Mouse (Mus musculus) MEL (cell line): Measurements from ENCODE around the gene Selenoo. TPM values are rescaled to one million over a fixed set of nuclear protein-coding genes. Genes with fewer than 3 reads are reported as not detected.

Experiments
- DNase-seq: peaks from one replicate; pipeline ENCODE4 v3.0.0; 2011; ENCODE audit warnings: low read depth, low spot score
- H3K27ac ChIP-seq: 2 replicates; pipeline ENCODE4 v1.5.1; 2012; ENCODE audit warnings: low read depth, mild to moderate bottlenecking, control low read depth, low read length, moderate library complexity; ENCODE audit not compliant: control insufficient read depth
- H3K27me3 ChIP-seq, 2 experiments: fragments of 150-350 bp in 1 of 2; sonication (generic) in 1 of 2; 2 replicates each; pipeline ENCODE4 v1.6.1; 2012; ENCODE audit warnings: low read length in 2 of 2, mild to moderate bottlenecking in 2 of 2, improper control_type of control experiment in 1 of 2, moderate library complexity in 1 of 2; ENCODE audit not compliant: insufficient read depth in 2 of 2, control insufficient read depth in 1 of 2
- H3K36me3 ChIP-seq, 2 experiments: 2 replicates each; pipeline ENCODE4 v1.6.1; 2012 to 2014; ENCODE audit warnings: low read length in 2 of 2, improper control_type of control experiment in 1 of 2, inconsistent platforms in 1 of 2, mild to moderate bottlenecking in 1 of 2; ENCODE audit not compliant: insufficient read depth in 2 of 2, control insufficient read depth in 1 of 2
- H3K4me1 ChIP-seq, 2 experiments: fragments of 150-350 bp in 1 of 2; sonication (generic) in 1 of 2; 2 replicates each; pipeline ENCODE4 v1.6.1; 2012; ENCODE audit warnings: low read length in 2 of 2, improper control_type of control experiment in 1 of 2, mild to moderate bottlenecking in 1 of 2; ENCODE audit not compliant: insufficient read depth in 2 of 2, control insufficient read depth in 1 of 2
- H3K4me3 ChIP-seq, 2 experiments: fragments of 150-350 bp in 1 of 2; sonication (generic) in 1 of 2; 2 replicates each; pipeline ENCODE4 v1.5.1; 2012; ENCODE audit warnings: low read depth in 2 of 2, low read length in 2 of 2, mild to moderate bottlenecking in 2 of 2, moderate library complexity in 2 of 2, control low read depth in 1 of 2, improper control_type of control experiment in 1 of 2; ENCODE audit not compliant: control insufficient read depth in 1 of 2, insufficient read depth in 1 of 2
- H3K79me2 ChIP-seq: 2 replicates; pipeline ENCODE4 v1.6.1; 2012; ENCODE audit warnings: mild to moderate bottlenecking, low read length, moderate library complexity; ENCODE audit not compliant: control insufficient read depth, poor library complexity, insufficient read depth
- H3K9ac ChIP-seq: 2 replicates; pipeline ENCODE4 v1.6.1; 2012; ENCODE audit warnings: low read depth, mild to moderate bottlenecking, control low read depth, low read length, moderate library complexity; ENCODE audit not compliant: control insufficient read depth, poor library complexity, severe bottlenecking
- H3K9me3 ChIP-seq: fragments of 150-350 bp; sonication (generic); replicated peaks from 2 replicates; pipeline ENCODE4 v1.6.1; 2012; ENCODE audit warnings: mild to moderate bottlenecking, low read length, improper control_type of control experiment, moderate library complexity; ENCODE audit not compliant: insufficient read depth
- BHLHE40 ChIP-seq: IDR thresholded peaks from 2 replicates; pipeline ENCODE4 v1.6.1; 2012; ENCODE audit warnings: low read depth, mild to moderate bottlenecking, inconsistent platforms, low read length, improper control_type of control experiment, borderline replicate concordance
- CHD2 ChIP-seq: IDR thresholded peaks from 2 replicates; pipeline ENCODE4 v1.6.1; 2011; ENCODE audit warnings: low read length, improper control_type of control experiment
- CTCF ChIP-seq, 3 experiments: IDR thresholded peaks in 2 of 3; conservative IDR thresholded peaks in 1 of 3; 2 replicates each; pipeline ENCODE4 v1.5.1; 2011 to 2012; ENCODE audit warnings: low read length in 3 of 3, low read depth in 2 of 3, mild to moderate bottlenecking in 2 of 3, improper control_type of control experiment in 1 of 3, inconsistent platforms in 1 of 3, mixed read lengths in 1 of 3, moderate library complexity in 1 of 3; ENCODE audit not compliant: control insufficient read depth in 1 of 3, insufficient read depth in 1 of 3, poor library complexity in 1 of 3, severe bottlenecking in 1 of 3
- EP300 ChIP-seq, 2 experiments: IDR thresholded peaks; 2 replicates each; pipeline ENCODE4 v1.6.1; 2011; ENCODE audit warnings: improper control_type of control experiment in 2 of 2, low read length in 2 of 2, low read depth in 1 of 2, mild to moderate bottlenecking in 1 of 2
- ETS1 ChIP-seq: IDR thresholded peaks from 2 replicates; pipeline ENCODE4 v1.6.1; 2012; ENCODE audit warnings: low read depth, mild to moderate bottlenecking, inconsistent platforms, low read length, improper control_type of control experiment, moderate library complexity
- GATA1 ChIP-seq: IDR thresholded peaks from 2 replicates; pipeline ENCODE4 v1.6.1; 2011; ENCODE audit warnings: low read depth, low read length, improper control_type of control experiment
- HCFC1 ChIP-seq: IDR thresholded peaks from 2 replicates; pipeline ENCODE4 v1.6.1; 2012; ENCODE audit warnings: low read depth, mild to moderate bottlenecking, inconsistent platforms, low read length, improper control_type of control experiment, moderate library complexity
- JUND ChIP-seq: IDR thresholded peaks from 2 replicates; pipeline ENCODE4 v1.6.1; 2011; ENCODE audit warnings: low read depth, mild to moderate bottlenecking, improper control_type of control experiment, low read length
- KAT2A ChIP-seq: conservative IDR thresholded peaks from 2 replicates; pipeline ENCODE4 v1.6.1; 2012; ENCODE audit warnings: low read depth, low read length, improper control_type of control experiment, inconsistent platforms
- MXI1 ChIP-seq: IDR thresholded peaks from 2 replicates; pipeline ENCODE4 v1.6.1; 2011; ENCODE audit warnings: mild to moderate bottlenecking, low read depth, low read length, improper control_type of control experiment
- MYC ChIP-seq: IDR thresholded peaks from 2 replicates; pipeline ENCODE4 v1.6.1; 2011; ENCODE audit warnings: low read depth, mild to moderate bottlenecking, low read length, improper control_type of control experiment, moderate library complexity
- NRF1 ChIP-seq: IDR thresholded peaks from 2 replicates; pipeline ENCODE4 v1.6.1; 2014; ENCODE audit warnings: low read depth, mild to moderate bottlenecking, inconsistent platforms, low read length, improper control_type of control experiment, moderate library complexity; ENCODE audit not compliant: poor library complexity, insufficient read depth, severe bottlenecking
- RAD21 ChIP-seq: IDR thresholded peaks from 2 replicates; pipeline ENCODE4 v1.6.1; 2011; ENCODE audit warnings: mild to moderate bottlenecking, low read depth, low read length, improper control_type of control experiment
- SMC3 ChIP-seq: IDR thresholded peaks from 2 replicates; pipeline ENCODE4 v1.6.1; 2011; ENCODE audit warnings: low read depth, low read length, improper control_type of control experiment
- TAL1 ChIP-seq: IDR thresholded peaks from 2 replicates; pipeline ENCODE4 v1.6.1; 2012; ENCODE audit warnings: mild to moderate bottlenecking, inconsistent platforms, low read length, moderate library complexity, mixed read lengths
- TBP ChIP-seq: IDR thresholded peaks from 2 replicates; pipeline ENCODE4 v1.8.0; 2011; ENCODE audit warnings: low read depth, low read length, improper control_type of control experiment
- TCF12 ChIP-seq: IDR thresholded peaks from 2 replicates; pipeline ENCODE4 v1.6.1; 2014; ENCODE audit warnings: low read depth, mild to moderate bottlenecking, inconsistent platforms, low read length, improper control_type of control experiment, moderate library complexity
- UBTF ChIP-seq: IDR thresholded peaks from 2 replicates; pipeline ENCODE4 v1.6.1; 2012; ENCODE audit warnings: low read depth, mild to moderate bottlenecking, inconsistent platforms, low read length, improper control_type of control experiment, moderate library complexity, borderline replicate concordance; ENCODE audit not compliant: insufficient read depth
- USF1 ChIP-seq: IDR thresholded peaks from 2 replicates; pipeline ENCODE4 v1.6.1; 2014; ENCODE audit warnings: low read depth, mild to moderate bottlenecking, inconsistent platforms, low read length, improper control_type of control experiment, moderate library complexity
- USF2 ChIP-seq, 2 experiments: IDR thresholded peaks; 2 replicates each; pipeline ENCODE4 v1.6.1; 2011 to 2012; ENCODE audit warnings: improper control_type of control experiment in 2 of 2, low read length in 2 of 2, borderline replicate concordance in 1 of 2, inconsistent platforms in 1 of 2, low read depth in 1 of 2, mild to moderate bottlenecking in 1 of 2; ENCODE audit not compliant: insufficient read depth in 1 of 2
- ZNF384 ChIP-seq: IDR thresholded peaks from 2 replicates; pipeline ENCODE4 v1.6.1; 2012; ENCODE audit warnings: low read depth, mild to moderate bottlenecking, inconsistent platforms, low read length, improper control_type of control experiment
- polyA plus RNA-seq, 2 experiments: library from polyadenylated mRNA; stranded (reverse) in 1 of 2; unstranded in 1 of 2; fragments of >175 nt in 1 of 2; fragments of >200 nt in 1 of 2; gene quantifications; 2 replicates each; pipeline versions ENCODE4 v1.2.1 to v1.2.4; 2012; ENCODE audit warnings: low replicate concordance in 2 of 2, low read depth in 1 of 2; ENCODE audit not compliant: insufficient read length in 2 of 2, insufficient read depth in 1 of 2, missing spikeins in 1 of 2
- total RNA-seq: library from RNA; depleted of rRNA; stranded (reverse); fragments of 300-350 nt; gene quantifications from 2 replicates; pipeline ENCODE4 v1.2.3, GENCODE M21; 2012

The Selenoo gene
- total and polyA plus RNA-seq, 3 experiments = 16.6 to 17.3 TPM; not detected in 1

- H3K4me3 ChIP-seq = no peak overlapping the region
- no peak for TF ChIP-seq USF2 (IDR thresholded peaks at IDR 0.05; ENCODE audit: borderline replicate concordance in 1 of 2, insufficient read depth in 1 of 2, low read depth in 1 of 2, low read length in 2 of 2)
- H3K36me3 ChIP-seq = no peaks in the 10 kb centered on the region
- H3K27ac ChIP-seq = no peak overlapping the region
- no peaks in the 10 kb centered on the region for H3K4me1 ChIP-seq
- DNase-seq = no peak
- H3K9ac ChIP-seq = no peak overlapping the region
- peaks cover 2 to 12% of the 10 kb centered on the region in 2 experiments; a peak in 3 of 4 replicates for H3K27me3 ChIP-seq
- no peaks in the 10 kb centered on the region for H3K79me2 ChIP-seq
- no peaks in the 10 kb centered on the region for H3K9me3 ChIP-seq
Observed at GRCm38 (mm10) chr15:89068226-89068625, 20.7 kb upstream of the Selenoo start.

GRCm38 (mm10) chr15:89069336-89069840 lies 19.5 kb upstream of the Selenoo start:
- TF ChIP-seq USF2 (IDR thresholded peaks at IDR 0.05; ENCODE audit: borderline replicate concordance in 1 of 2, insufficient read depth in 1 of 2, low read depth in 1 of 2, low read length in 2 of 2) (no peak), USF1 (no peak), MXI1 (no peak), KAT2A (no peak), CTCF (IDR thresholded peaks at IDR 0.05 in 2 of 3, conservative IDR thresholded peaks at IDR 0.05 in 1 of 3; ENCODE audit: control insufficient read depth in 1 of 3, insufficient read depth in 1 of 3, low read depth in 2 of 3, low read length in 3 of 3, poor library complexity in 1 of 3, severe bottlenecking in 1 of 3) (no peak), ETS1 (no peak)
- DNase-seq = no peak
- H3K4me3 ChIP-seq = no peak overlapping the region
- H3K9ac ChIP-seq = no peak overlapping the region
- H3K27me3 ChIP-seq = peaks cover 0 to 8% of the 10 kb centered on the region in 2 experiments; a peak in 3 of 4 replicates
- H3K4me1 ChIP-seq = 0 out of 4 replicates have a peak, but pooled peaks cover 0 to 3% of the 10 kb centered on the region in 2 experiments
- H3K9me3 ChIP-seq = no peaks in the 10 kb centered on the region
- no peaks in the 10 kb centered on the region for H3K79me2 ChIP-seq
- peaks cover 0 to 3% of the 10 kb centered on the region in 2 experiments; a peak in 1 of 4 replicates for H3K36me3 ChIP-seq
- no peak overlapping the region for H3K27ac ChIP-seq

- no peak for DNase-seq
- peaks cover 0 to 5% of the 10 kb centered on the region in 2 experiments; a peak in 1 of 4 replicates for H3K36me3 ChIP-seq
- TF ChIP-seq GATA1 (no peak), UBTF (no peak), RAD21 (no peak), MYC (no peak), JUND (no peak), HCFC1 (no peak), CHD2 (no peak), TCF12 (no peak), MXI1 (no peak), KAT2A (no peak), NRF1 (no peak), BHLHE40 (no peak), ZNF384 (no peak), SMC3 (no peak), TBP (no peak), EP300 (IDR thresholded peaks at IDR 0.05; ENCODE audit: low read depth in 1 of 2, low read length in 2 of 2) (no peak), USF2 (IDR thresholded peaks at IDR 0.05; ENCODE audit: borderline replicate concordance in 1 of 2, insufficient read depth in 1 of 2, low read depth in 1 of 2, low read length in 2 of 2) (no peak), TAL1 (no peak), CTCF (IDR thresholded peaks at IDR 0.05 in 2 of 3, conservative IDR thresholded peaks at IDR 0.05 in 1 of 3; ENCODE audit: control insufficient read depth in 1 of 3, insufficient read depth in 1 of 3, low read depth in 2 of 3, low read length in 3 of 3, poor library complexity in 1 of 3, severe bottlenecking in 1 of 3) (no peak), USF1 (no peak)
- H3K27ac ChIP-seq = no peak overlapping the region
- no peaks in the 10 kb centered on the region for H3K9me3 ChIP-seq
- no peak overlapping the region for H3K9ac ChIP-seq
- H3K27me3 ChIP-seq = peaks cover 0 to 4% of the 10 kb centered on the region in 2 experiments; a peak in 1 of 4 replicates
- H3K4me1 ChIP-seq = 0 out of 4 replicates have a peak, but pooled peaks cover 0 to 6% of the 10 kb centered on the region in 2 experiments
- H3K4me3 ChIP-seq = no peak overlapping the region
- peaks cover 2% of the 10 kb centered on the region; the same call in 1 of the 2 replicates for H3K79me2 ChIP-seq
Observed at GRCm38 (mm10) chr15:89070606-89071005, 18.3 kb upstream of the Selenoo start.
